Mouse (Mus musculus) MEL (cell line): ENCODE measurements around the gene Gm10037. TPM values are rescaled to one million over a fixed set of nuclear protein-coding genes. Genes with fewer than 3 reads are reported as not detected.
"Not testable (repeated sequence)": the region's sequence is repeated elsewhere in the genome, so short reads cannot be mapped to it uniquely, and the experiment has no call there.

Experiments
- DNase-seq: peaks from one replicate; pipeline ENCODE4 v3.0.0; 2011; ENCODE audit warnings: low read depth, low spot score
- H3K27ac ChIP-seq: 2 replicates; pipeline ENCODE4 v1.5.1; 2012; ENCODE audit warnings: low read depth, mild to moderate bottlenecking, control low read depth, low read length, moderate library complexity; ENCODE audit not compliant: control insufficient read depth
- H3K27me3 ChIP-seq, 2 experiments: fragments of 150-350 bp in 1 of 2; sonication (generic) in 1 of 2; 2 replicates each; pipeline ENCODE4 v1.6.1; 2012; ENCODE audit warnings: low read length in 2 of 2, mild to moderate bottlenecking in 2 of 2, improper control_type of control experiment in 1 of 2, moderate library complexity in 1 of 2; ENCODE audit not compliant: insufficient read depth in 2 of 2, control insufficient read depth in 1 of 2
- H3K36me3 ChIP-seq, 2 experiments: 2 replicates each; pipeline ENCODE4 v1.6.1; 2012 to 2014; ENCODE audit warnings: low read length in 2 of 2, improper control_type of control experiment in 1 of 2, inconsistent platforms in 1 of 2, mild to moderate bottlenecking in 1 of 2; ENCODE audit not compliant: insufficient read depth in 2 of 2, control insufficient read depth in 1 of 2
- H3K4me1 ChIP-seq, 2 experiments: fragments of 150-350 bp in 1 of 2; sonication (generic) in 1 of 2; 2 replicates each; pipeline ENCODE4 v1.6.1; 2012; ENCODE audit warnings: low read length in 2 of 2, improper control_type of control experiment in 1 of 2, mild to moderate bottlenecking in 1 of 2; ENCODE audit not compliant: insufficient read depth in 2 of 2, control insufficient read depth in 1 of 2
- H3K4me3 ChIP-seq, 2 experiments: fragments of 150-350 bp in 1 of 2; sonication (generic) in 1 of 2; 2 replicates each; pipeline ENCODE4 v1.5.1; 2012; ENCODE audit warnings: low read depth in 2 of 2, low read length in 2 of 2, mild to moderate bottlenecking in 2 of 2, moderate library complexity in 2 of 2, control low read depth in 1 of 2, improper control_type of control experiment in 1 of 2; ENCODE audit not compliant: control insufficient read depth in 1 of 2, insufficient read depth in 1 of 2
- H3K79me2 ChIP-seq: 2 replicates; pipeline ENCODE4 v1.6.1; 2012; ENCODE audit warnings: mild to moderate bottlenecking, low read length, moderate library complexity; ENCODE audit not compliant: control insufficient read depth, poor library complexity, insufficient read depth
- H3K9ac ChIP-seq: 2 replicates; pipeline ENCODE4 v1.6.1; 2012; ENCODE audit warnings: low read depth, mild to moderate bottlenecking, control low read depth, low read length, moderate library complexity; ENCODE audit not compliant: control insufficient read depth, poor library complexity, severe bottlenecking
- H3K9me3 ChIP-seq: fragments of 150-350 bp; sonication (generic); replicated peaks from 2 replicates; pipeline ENCODE4 v1.6.1; 2012; ENCODE audit warnings: mild to moderate bottlenecking, low read length, improper control_type of control experiment, moderate library complexity; ENCODE audit not compliant: insufficient read depth
- BHLHE40 ChIP-seq: IDR thresholded peaks from 2 replicates; pipeline ENCODE4 v1.6.1; 2012; ENCODE audit warnings: low read depth, mild to moderate bottlenecking, inconsistent platforms, low read length, improper control_type of control experiment, borderline replicate concordance
- CHD1 ChIP-seq: IDR thresholded peaks from 2 replicates; pipeline ENCODE4 v1.6.1; 2012; ENCODE audit warnings: low read depth, mild to moderate bottlenecking, inconsistent platforms, low read length, improper control_type of control experiment
- E2F4 ChIP-seq: IDR thresholded peaks from 2 replicates; pipeline ENCODE4 v1.6.1; 2011; ENCODE audit warnings: low read depth, low read length, improper control_type of control experiment, borderline replicate concordance
- ELF1 ChIP-seq: IDR thresholded peaks from 2 replicates; pipeline ENCODE4 v1.6.1; 2014; ENCODE audit warnings: low read depth, mild to moderate bottlenecking, inconsistent platforms, low read length, improper control_type of control experiment, moderate library complexity
- EP300 ChIP-seq, 2 experiments: IDR thresholded peaks; 2 replicates each; pipeline ENCODE4 v1.6.1; 2011; ENCODE audit warnings: improper control_type of control experiment in 2 of 2, low read length in 2 of 2, low read depth in 1 of 2, mild to moderate bottlenecking in 1 of 2
- ETS1 ChIP-seq: IDR thresholded peaks from 2 replicates; pipeline ENCODE4 v1.6.1; 2012; ENCODE audit warnings: low read depth, mild to moderate bottlenecking, inconsistent platforms, low read length, improper control_type of control experiment, moderate library complexity
- GABPA ChIP-seq: IDR thresholded peaks from 2 replicates; pipeline ENCODE4 v1.6.1; 2012; ENCODE audit warnings: low read depth, mild to moderate bottlenecking, inconsistent platforms, low read length, improper control_type of control experiment, moderate library complexity
- GATA1 ChIP-seq: IDR thresholded peaks from 2 replicates; pipeline ENCODE4 v1.6.1; 2011; ENCODE audit warnings: low read depth, low read length, improper control_type of control experiment
- HCFC1 ChIP-seq: IDR thresholded peaks from 2 replicates; pipeline ENCODE4 v1.6.1; 2012; ENCODE audit warnings: low read depth, mild to moderate bottlenecking, inconsistent platforms, low read length, improper control_type of control experiment, moderate library complexity
- JUND ChIP-seq: IDR thresholded peaks from 2 replicates; pipeline ENCODE4 v1.6.1; 2011; ENCODE audit warnings: low read depth, mild to moderate bottlenecking, improper control_type of control experiment, low read length
- KAT2A ChIP-seq: conservative IDR thresholded peaks from 2 replicates; pipeline ENCODE4 v1.6.1; 2012; ENCODE audit warnings: low read depth, low read length, improper control_type of control experiment, inconsistent platforms
- MAX ChIP-seq: IDR thresholded peaks from 2 replicates; pipeline ENCODE4 v1.6.1; 2011; ENCODE audit warnings: low read length, improper control_type of control experiment
- MAZ ChIP-seq: IDR thresholded peaks from 2 replicates; pipeline ENCODE4 v1.6.1; 2012; ENCODE audit warnings: low read depth, mild to moderate bottlenecking, inconsistent platforms, low read length, improper control_type of control experiment
- POLR2A ChIP-seq, 2 experiments: IDR thresholded peaks; 2 replicates each; pipeline ENCODE4 v1.6.1; 2011 to 2012; ENCODE audit warnings: low read length in 2 of 2, mild to moderate bottlenecking in 2 of 2, control low read depth in 1 of 2, improper control_type of control experiment in 1 of 2, low read depth in 1 of 2, moderate library complexity in 1 of 2; ENCODE audit not compliant: control insufficient read depth in 1 of 2, insufficient read depth in 1 of 2, poor library complexity in 1 of 2
- SMC3 ChIP-seq: IDR thresholded peaks from 2 replicates; pipeline ENCODE4 v1.6.1; 2011; ENCODE audit warnings: low read depth, low read length, improper control_type of control experiment
- TBP ChIP-seq: IDR thresholded peaks from 2 replicates; pipeline ENCODE4 v1.8.0; 2011; ENCODE audit warnings: low read depth, low read length, improper control_type of control experiment
- UBTF ChIP-seq: IDR thresholded peaks from 2 replicates; pipeline ENCODE4 v1.6.1; 2012; ENCODE audit warnings: low read depth, mild to moderate bottlenecking, inconsistent platforms, low read length, improper control_type of control experiment, moderate library complexity, borderline replicate concordance; ENCODE audit not compliant: insufficient read depth
- USF1 ChIP-seq: IDR thresholded peaks from 2 replicates; pipeline ENCODE4 v1.6.1; 2014; ENCODE audit warnings: low read depth, mild to moderate bottlenecking, inconsistent platforms, low read length, improper control_type of control experiment, moderate library complexity
- ZC3H11A ChIP-seq: IDR thresholded peaks from 2 replicates; pipeline ENCODE4 v1.6.1; 2012; ENCODE audit warnings: low read depth, mild to moderate bottlenecking, inconsistent platforms, low read length, improper control_type of control experiment
- ZKSCAN1 ChIP-seq: IDR thresholded peaks from 2 replicates; pipeline ENCODE4 v1.6.1; 2012; ENCODE audit warnings: low read depth, mild to moderate bottlenecking, inconsistent platforms, low read length, improper control_type of control experiment, moderate library complexity
- ZMIZ1 ChIP-seq: IDR thresholded peaks from 2 replicates; pipeline ENCODE4 v1.6.1; 2012; ENCODE audit warnings: low read depth, mild to moderate bottlenecking, inconsistent platforms, low read length, improper control_type of control experiment, moderate library complexity
- polyA plus RNA-seq, 2 experiments: library from polyadenylated mRNA; stranded (reverse) in 1 of 2; unstranded in 1 of 2; fragments of >175 nt in 1 of 2; fragments of >200 nt in 1 of 2; gene quantifications; 2 replicates each; pipeline versions ENCODE4 v1.2.1 to v1.2.4; 2012; ENCODE audit warnings: low replicate concordance in 2 of 2, low read depth in 1 of 2; ENCODE audit not compliant: insufficient read length in 2 of 2, insufficient read depth in 1 of 2, missing spikeins in 1 of 2
- total RNA-seq: library from RNA; depleted of rRNA; stranded (reverse); fragments of 300-350 nt; gene quantifications from 2 replicates; pipeline ENCODE4 v1.2.3, GENCODE M21; 2012

The Gm10037 gene
- total and polyA plus RNA-seq, 3 experiments, result not detected

DNA sequence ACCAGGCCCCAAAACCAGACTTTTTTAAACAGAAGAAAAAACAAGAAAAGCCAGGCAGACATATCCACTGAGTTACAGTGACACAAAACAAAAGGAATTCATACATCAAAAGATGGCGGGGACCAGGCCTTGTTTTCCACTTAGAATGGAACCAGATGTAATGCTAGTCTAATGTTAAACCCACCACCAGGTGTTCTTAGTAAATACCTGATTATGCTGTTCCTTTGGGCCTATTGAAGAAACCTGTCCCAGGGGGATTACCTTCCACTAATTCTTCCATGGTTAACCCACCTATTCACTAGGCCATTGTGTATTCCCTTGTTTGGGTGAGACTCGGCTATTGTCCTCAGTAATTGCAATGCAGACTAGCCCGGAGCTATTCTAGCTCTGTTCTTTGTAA is 32.3 kb upstream of the Gm10037 start:
- H3K4me3 ChIP-seq, result no peak overlapping the region

DNA sequence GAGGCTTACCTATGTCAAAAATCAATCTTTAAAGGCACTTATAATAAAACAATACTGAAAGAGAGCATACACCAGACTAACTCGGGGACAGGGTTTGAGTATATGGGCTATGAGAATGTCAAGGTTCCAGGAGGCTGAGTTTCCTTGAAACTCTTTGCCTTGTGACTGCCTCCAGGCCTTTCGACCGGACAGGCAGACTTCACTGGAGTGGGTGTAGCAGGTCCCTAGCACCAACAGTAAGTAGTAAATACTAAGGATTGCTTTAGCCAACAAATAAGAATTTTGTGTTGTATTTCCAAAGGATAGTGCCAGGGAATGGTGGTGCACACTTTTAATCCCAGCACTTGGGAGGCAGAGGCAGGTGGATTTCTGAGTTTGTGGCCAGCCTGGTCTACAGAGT is 31.8 kb upstream of the Gm10037 start:
- H3K9ac ChIP-seq, H3K27ac ChIP-seq, H3K36me3 ChIP-seq, H3K27me3 ChIP-seq, H3K4me3 ChIP-seq, H3K79me2 ChIP-seq, H3K4me1 ChIP-seq, H3K9me3 ChIP-seq, DNase-seq: not testable (repeated sequence)

More for the DNA sequence above, 32.3 kb upstream of the Gm10037 start:
- DNase-seq, result no peak
- Histone ChIP-seq H3K27ac (no peak overlapping the region), H3K27me3 (no peaks in the 10 kb centered on the region), H3K36me3 (no peaks in the 10 kb centered on the region), H3K4me1 (no peaks in the 10 kb centered on the region), H3K9ac (no peak overlapping the region), H3K79me2 (no peaks in the 10 kb centered on the region), H3K9me3 (no peaks in the 10 kb centered on the region)
- TF ChIP-seq POLR2A (IDR thresholded peaks at IDR 0.05; ENCODE audit: control insufficient read depth in 1 of 2, insufficient read depth in 1 of 2, low read depth in 1 of 2, low read length in 2 of 2, poor library complexity in 1 of 2) (no peak), ZKSCAN1 (no peak), HCFC1 (no peak), ZC3H11A (no peak), CHD1 (no peak), GABPA (no peak), USF1 (no peak), SMC3 (no peak), GATA1 (no peak), MAZ (no peak)

DNA sequence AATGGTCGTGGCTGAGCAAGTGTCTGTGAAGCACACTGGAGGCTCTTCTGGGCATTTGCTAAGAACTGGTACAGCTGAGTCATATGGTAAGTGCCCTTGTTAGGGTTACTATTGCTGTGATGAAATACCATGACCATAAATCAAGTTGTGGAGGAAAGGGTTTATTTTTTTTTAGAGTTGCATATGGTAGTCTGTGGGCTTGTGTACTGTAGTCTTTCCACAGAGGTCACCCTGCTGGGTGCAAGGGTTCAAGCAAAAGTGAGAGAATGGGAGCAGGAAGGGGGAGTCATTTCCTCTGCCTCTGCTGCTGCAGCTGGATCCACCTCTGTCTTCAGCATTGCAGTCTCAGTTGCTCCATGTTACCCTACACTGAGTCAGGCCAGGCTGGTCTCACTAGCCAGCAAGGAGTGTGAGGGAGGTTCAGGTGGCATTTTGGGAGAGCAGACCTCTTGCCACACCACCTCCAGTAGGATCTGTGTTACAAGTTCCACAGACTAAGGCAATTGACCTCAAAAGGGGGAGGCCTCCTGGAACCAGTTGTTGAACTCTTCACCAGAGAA is 19.2 kb upstream of the Gm10037 start:
- Histone ChIP-seq H3K4me1 (no peaks in the 10 kb centered on the region), H3K79me2 (no peaks in the 10 kb centered on the region), H3K27me3 (no peaks in the 10 kb centered on the region), H3K9me3 (no peaks in the 10 kb centered on the region), H3K27ac (no peak overlapping the region), H3K36me3 (no peaks in the 10 kb centered on the region), H3K9ac (no peak overlapping the region), H3K4me3 (no peak overlapping the region)
- no peak for DNase-seq
- no peak for TF ChIP-seq KAT2A
- TF ChIP-seq ZMIZ1, result no peak
- TF ChIP-seq BHLHE40, result no peak
- TF ChIP-seq ETS1, result no peak
- TF ChIP-seq JUND, result no peak
- TF ChIP-seq GATA1, result no peak
- TF ChIP-seq ELF1, result no peak
- no peak for TF ChIP-seq MAX
- no peak for TF ChIP-seq POLR2A (IDR thresholded peaks at IDR 0.05; ENCODE audit: control insufficient read depth in 1 of 2, insufficient read depth in 1 of 2, low read depth in 1 of 2, low read length in 2 of 2, poor library complexity in 1 of 2)
- TF ChIP-seq SMC3, result no peak
- no peak for TF ChIP-seq TBP
- no peak for TF ChIP-seq USF1
- TF ChIP-seq MAZ, result no peak
- TF ChIP-seq ZKSCAN1, result no peak
- no peak for TF ChIP-seq EP300 (IDR thresholded peaks at IDR 0.05; ENCODE audit: low read depth in 1 of 2, low read length in 2 of 2)
- no peak for TF ChIP-seq E2F4
- TF ChIP-seq UBTF, result no peak
